Mouse (Mus musculus) thymus, adult 2 months (tissue): Measurements from ENCODE around the gene Cyp4a32.
"Not testable (repeated sequence)": the region's sequence is repeated elsewhere in the genome, so short reads cannot be mapped to it uniquely, and the experiment has no call there.

ENCODE experiments used
- CTCF ChIP-seq: fragments of 200-500 bp; IDR thresholded peaks from 2 replicates; pipeline ENCODE4 v1.5.1; 2012; ENCODE audit warnings: mild to moderate bottlenecking, control low read depth, low read length, moderate library complexity, borderline replicate concordance; ENCODE audit not compliant: control insufficient read depth, poor library complexity, insufficient read depth; ENCODE audit errors: extremely low read depth
- POLR2A ChIP-seq: fragments of 200-500 bp; IDR thresholded peaks from 2 replicates; pipeline ENCODE4 v1.6.1; 2012; ENCODE audit warnings: mild to moderate bottlenecking, low read length, control low read depth, moderate library complexity; ENCODE audit not compliant: control insufficient read depth, poor library complexity, insufficient read depth; ENCODE audit errors: extremely low read depth

- TF ChIP-seq POLR2A, CTCF: not testable (repeated sequence)
Observed at GRCm38 (mm10) chr4:115561236-115561635, 39.5 kb upstream of the Cyp4a32 start.
